Mouse (Mus musculus) layer of hippocampus, adult 2 months (tissue): ENCODE results near the gene Gtf2h4. TPM values are rescaled to one million over a fixed set of nuclear protein-coding genes. Genes with fewer than 3 reads are reported as not detected.
A peak's percentile ranks its signal among the peaks of the same experiment; 100 is the strongest.

ENCODE experiments used
- DNase-seq, 2 experiments: peaks; one replicate each; pipeline ENCODE4 v3.0.0; 2022; ENCODE audit warnings: low spot score in 2 of 2
- H3K27ac ChIP-seq: fragments of 200-600 bp; 2 replicates; pipeline ENCODE4 v1.8.1; 2022
- H3K4me3 ChIP-seq: fragments of 200-600 bp; 2 replicates; pipeline ENCODE4 v1.8.1; 2022; ENCODE audit warnings: mild to moderate bottlenecking
- CTCF ChIP-seq: fragments of 200-600 bp; conservative IDR thresholded peaks from 2 replicates; pipeline ENCODE4 v1.8.1; 2022; ENCODE audit warnings: antibody characterized with exemption, mild to moderate bottlenecking, moderate library complexity
- total RNA-seq, 2 experiments: library from RNA; stranded (reverse); gene quantifications; 2 replicates each; pipeline ENCODE4 v1.2.3; 2021

The Gtf2h4 gene
- total RNA-seq, 2 experiments from 2014 or later: 29.9 to 35.3 TPM

- DNase-seq: no peak
- Histone ChIP-seq H3K27ac (no peak overlapping the region), H3K4me3 (no peak overlapping the region)
- no peak for TF ChIP-seq CTCF
Measured at GRCm38 (mm10) chr17:35653086-35653485, 20.5 kb downstream of the Gtf2h4 start.

- H3K4me3 ChIP-seq: no peak overlapping the region
- DNase-seq: no peak
- TF ChIP-seq CTCF: no peak
- no peak overlapping the region for H3K27ac ChIP-seq
Measured at GRCm38 (mm10) chr17:35649429-35649828, 24.1 kb downstream of the Gtf2h4 start.

GRCm38 (mm10) chr17:35643609-35644236 is 29.8 kb downstream of the Gtf2h4 start, which contains the start of gene Mucl3:
Gene Mucl3 (minus strand): TSS chr17:35643695.
- Histone ChIP-seq H3K27ac (no peak within 1 kb of the TSS), H3K4me3 (no peak within 1 kb of the TSS)
- TF ChIP-seq CTCF: no peak
- no peak for DNase-seq

- Histone ChIP-seq H3K4me3 (no peak overlapping the region), H3K27ac (no peak overlapping the region)
- DNase-seq: no peak
- no peak for TF ChIP-seq CTCF
Measured at GRCm38 (mm10) chr17:35639352-35639751, 34.2 kb downstream of the Gtf2h4 start.

GRCm38 (mm10) chr17:35638475-35639190 is 34.9 kb downstream of the Gtf2h4 start:
- peak in 1 of 2 experiments; percentile 35 for DNase-seq
- no peak for TF ChIP-seq CTCF
- no peak overlapping the region for H3K4me3 ChIP-seq
- no peak overlapping the region for H3K27ac ChIP-seq

GRCm38 (mm10) chr17:35636363-35636762 is 37.2 kb downstream of the Gtf2h4 start:
- H3K27ac ChIP-seq: no peak overlapping the region
- no peak for TF ChIP-seq CTCF
- DNase-seq: peak in 1 of 2 experiments; percentile 35
- no peak overlapping the region for H3K4me3 ChIP-seq

GRCm38 (mm10) chr17:35635699-35636111 is 37.8 kb downstream of the Gtf2h4 start:
- Histone ChIP-seq H3K4me3 (peak overlapping the region; percentile 67), H3K27ac (peak overlapping the region; percentile 79)
- peak; percentile 55 to 82 for DNase-seq
- peak; percentile 89 for TF ChIP-seq CTCF

- H3K4me3 ChIP-seq: no peak overlapping the region
- no peak for TF ChIP-seq CTCF
- no peak overlapping the region for H3K27ac ChIP-seq
- no peak for DNase-seq
Measured at GRCm38 (mm10) chr17:35635202-35635601, 38.3 kb downstream of the Gtf2h4 start.

GRCm38 (mm10) chr17:35633992-35634391 is 39.5 kb downstream of the Gtf2h4 start:
- Histone ChIP-seq H3K27ac (peak overlapping the region; percentile 76), H3K4me3 (no peak overlapping the region)
- TF ChIP-seq CTCF: peak; percentile 66
- peak; percentile 50 to 53 for DNase-seq

GRCm38 (mm10) chr17:35626537-35626936 is 47.0 kb downstream of the Gtf2h4 start, which contains the start of gene Gm9573:
Gene Gm9573 (minus strand): TSS chr17:35626637.
- no peak for TF ChIP-seq CTCF
- DNase-seq: no peak
- Histone ChIP-seq H3K4me3 (no peak within 1 kb of the TSS), H3K27ac (no peak within 1 kb of the TSS)

Other genes with a start within 250 kb of the Gtf2h4 start
- not detected for gene H2-Q6, start 248.9 kb downstream of the Gtf2h4 start, total RNA-seq
- gene H2-Q7, start 234.6 kb downstream of the Gtf2h4 start, total RNA-seq: under 1 TPM; 0.69 to 0.79 TPM
- gene H2-Q10, start 203.7 kb downstream of the Gtf2h4 start, total RNA-seq: under 1 TPM; 0.12 to 0.15 TPM
- under 1 TPM in 1 of 2 experiments, not detected in 1; 0.52 TPM for gene Pou5f1, start 167.7 kb downstream of the Gtf2h4 start, total RNA-seq
- 1 to 10 TPM; 4.7 to 7.2 TPM for gene Tcf19, start 156.9 kb downstream of the Gtf2h4 start, total RNA-seq
- gene Cchcr1, start 156.6 kb downstream of the Gtf2h4 start, total RNA-seq: 10 to 100 TPM; 11.0 to 12.6 TPM
- 1 to 10 TPM in 1 of 2 experiments, under 1 TPM in 1; 0.59 to 1.1 TPM for gene Psors1c2, start 140.5 kb downstream of the Gtf2h4 start, total RNA-seq
- gene Cdsn, start 121.6 kb downstream of the Gtf2h4 start, total RNA-seq: under 1 TPM in 1 of 2 experiments, not detected in 1; 0.25 TPM
- gene 2300002M23Rik, start 106.3 kb downstream of the Gtf2h4 start, total RNA-seq: not detected
- gene Sfta2, start 72.2 kb downstream of the Gtf2h4 start, total RNA-seq: not detected
- gene Gm9573, start 47.1 kb downstream of the Gtf2h4 start, total RNA-seq: not detected
- not detected for gene Mucl3, start 30.0 kb downstream of the Gtf2h4 start, total RNA-seq
- gene Vars2, start 6.1 kb downstream of the Gtf2h4 start, total RNA-seq: 10 to 100 TPM; 32.4 to 47.3 TPM
- gene Ddr1, start 30.9 kb upstream of the Gtf2h4 start, total RNA-seq: 10 to 100 TPM; 54.3 to 61.0 TPM
- 1 to 10 TPM; 5.0 to 6.1 TPM for gene Ier3, start 147.9 kb upstream of the Gtf2h4 start, total RNA-seq
- 100 to 1,000 TPM; 124 to 128 TPM for gene Flot1, start 149.5 kb upstream of the Gtf2h4 start, total RNA-seq
- 100 to 1,000 TPM; 355 to 363 TPM for gene Tubb5, start 164.6 kb upstream of the Gtf2h4 start, total RNA-seq
- 10 to 100 TPM; 16.9 to 18.4 TPM for gene Mdc1, start 167.8 kb upstream of the Gtf2h4 start, total RNA-seq
- 1 to 10 TPM; 1.7 to 1.8 TPM for gene Nrm, start 187.6 kb upstream of the Gtf2h4 start, total RNA-seq
- gene Ppp1r18, start 191.9 kb upstream of the Gtf2h4 start, total RNA-seq: 1 to 10 TPM; 8.7 to 9.8 TPM
- 10 to 100 TPM; 28.1 to 31.3 TPM for gene Dhx16, start 206.1 kb upstream of the Gtf2h4 start, total RNA-seq
- 10 to 100 TPM; 53.4 to 62.4 TPM for gene 2310061I04Rik, start 223.7 kb upstream of the Gtf2h4 start, total RNA-seq
- 10 to 100 TPM; 58.7 to 64.8 TPM for gene Atat1, start 236.3 kb upstream of the Gtf2h4 start, total RNA-seq
- 10 to 100 TPM; 36.3 to 43.0 TPM for gene Mrps18b, start 242.7 kb upstream of the Gtf2h4 start, total RNA-seq
- 10 to 100 TPM; 83.2 to 83.8 TPM for gene Ppp1r10, start 242.7 kb upstream of the Gtf2h4 start, total RNA-seq